Mouse (Mus musculus) heart, adult 18-20 months (tissue): ENCODE results near the gene Rbfox2. TPM values are rescaled to one million over a fixed set of nuclear protein-coding genes. Genes with fewer than 3 reads are reported as not detected.
A peak's percentile ranks its signal among the peaks of the same experiment; 100 is the strongest.

ENCODE experiments used
- DNase-seq, 2 experiments: peaks; one replicate each; pipeline ENCODE4 v3.0.0; 2021 to 2022; ENCODE audit warnings: mixed read lengths in 1 of 2
- total RNA-seq, 2 experiments: library from RNA; stranded (reverse); gene quantifications; 2 replicates each; pipeline ENCODE4 v1.2.3; 2021

The Rbfox2 gene
- total RNA-seq, 2 experiments from 2014 or later, result 86.5 to 90.5 TPM

DNA sequence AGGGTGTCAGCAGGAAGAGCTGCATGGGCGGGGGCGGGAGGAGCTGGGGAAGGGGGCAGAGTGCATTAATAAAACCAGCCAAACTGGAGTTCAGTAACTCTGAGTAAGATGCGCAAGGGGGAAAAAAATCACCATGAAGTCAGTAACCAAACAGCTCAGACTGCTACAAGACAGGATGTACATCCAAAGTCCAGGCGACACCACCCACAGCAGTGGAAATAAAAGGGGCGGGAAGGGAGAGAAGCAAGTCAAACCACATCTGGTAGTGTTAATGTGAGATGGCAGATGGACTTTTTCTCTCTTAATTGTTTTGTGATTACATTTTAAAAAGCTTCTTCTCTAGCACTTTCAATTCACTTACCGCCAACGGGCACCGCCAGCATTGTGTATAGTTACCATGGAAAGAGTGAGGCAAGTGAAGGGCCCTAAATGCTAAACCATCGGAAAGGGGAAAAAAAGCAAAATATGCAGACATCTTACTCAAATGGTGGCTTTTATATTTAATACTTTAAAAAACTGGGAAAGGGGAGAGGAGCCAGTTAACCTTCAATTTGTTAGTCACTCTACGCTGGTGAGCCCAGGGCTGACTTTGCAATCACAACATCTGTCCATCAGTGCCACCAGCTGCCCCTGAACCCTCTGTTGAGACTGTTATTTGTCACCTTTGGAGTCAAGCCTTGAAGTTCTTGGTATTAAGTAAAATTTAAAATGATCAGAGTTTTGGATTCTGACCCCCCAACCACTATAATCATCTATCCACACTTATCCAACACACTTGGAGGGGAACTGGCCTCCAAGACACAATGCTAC is 202.2 kb downstream of the Rbfox2 start:
- DNase-seq, result peak in 1 of 2 experiments; percentile 18

DNA sequence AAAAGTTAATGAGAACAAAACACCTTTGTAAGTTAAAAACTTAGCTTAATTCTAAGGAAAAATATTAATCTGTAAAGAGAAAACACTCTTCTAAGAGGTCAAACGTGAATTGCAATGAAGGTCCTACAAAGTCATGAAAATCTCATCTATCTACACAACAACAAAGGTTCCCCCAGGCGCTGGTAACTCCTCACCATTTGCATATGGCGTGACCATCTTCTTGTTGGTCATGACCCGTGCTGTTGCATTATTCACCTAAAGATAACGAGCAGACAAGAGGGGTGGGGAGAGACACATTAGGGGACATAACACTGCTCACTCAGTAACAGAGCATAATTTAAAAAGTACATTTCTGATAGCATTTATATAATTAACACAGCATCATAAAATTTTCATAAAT is 204.1 kb downstream of the Rbfox2 start:
- DNase-seq, result no peak

DNA sequence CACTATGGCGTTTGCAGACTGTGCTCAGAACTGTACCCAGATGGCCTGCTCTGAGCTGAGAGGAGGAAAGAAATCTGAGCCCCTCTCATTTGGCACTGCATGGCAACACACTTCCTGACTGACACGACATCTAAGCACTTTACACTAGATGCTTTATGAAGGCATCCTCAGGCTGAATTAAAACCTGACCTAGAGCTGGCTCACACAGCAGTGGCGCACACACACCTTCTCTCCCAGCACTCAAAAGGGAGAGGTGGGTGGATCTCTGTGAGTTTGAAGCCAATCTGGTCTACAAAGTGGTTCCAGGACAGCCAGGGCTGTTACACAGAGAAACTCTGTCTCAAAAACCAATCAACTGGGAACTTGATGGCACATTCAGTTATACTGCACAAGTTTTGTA is 207.0 kb downstream of the Rbfox2 start:
- DNase-seq, result no peak

DNA sequence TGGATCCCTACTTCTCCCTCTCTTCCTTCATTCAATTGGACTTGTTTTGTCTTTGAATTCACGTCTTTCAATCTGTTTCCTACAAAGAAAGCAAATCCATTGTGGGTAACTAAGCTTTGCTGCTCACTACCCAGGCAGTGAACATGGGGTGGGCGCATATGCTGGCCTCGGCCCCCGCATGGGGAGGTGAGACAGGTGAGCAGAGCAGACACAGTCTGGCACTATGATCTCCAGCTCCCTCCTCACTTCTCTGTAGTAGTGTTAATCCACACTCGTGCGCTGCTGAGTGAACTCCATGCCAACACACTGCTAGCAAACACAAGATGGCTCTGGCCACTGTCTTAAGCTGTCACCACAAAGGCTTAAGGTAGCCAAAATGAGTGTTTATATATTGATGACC is 209.4 kb downstream of the Rbfox2 start:
- no peak for DNase-seq

DNA sequence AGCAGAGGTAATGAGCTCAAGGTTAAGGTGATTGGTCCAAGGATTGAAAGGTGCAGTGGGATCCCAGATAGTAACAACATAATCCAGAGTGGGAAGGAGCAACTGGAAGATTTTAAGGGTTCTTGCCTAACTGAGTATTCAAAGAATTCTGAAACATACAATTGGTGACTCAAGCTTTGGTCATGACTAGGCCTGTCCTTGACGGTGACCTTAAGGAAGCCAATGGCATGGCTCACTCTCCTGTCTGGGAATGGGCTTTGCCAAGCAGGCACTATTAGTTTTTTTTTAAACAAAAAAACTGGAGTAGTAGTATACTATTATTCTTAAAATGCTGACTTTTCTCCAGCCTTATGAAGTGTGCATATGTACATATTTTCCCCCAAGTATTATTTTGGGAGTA is 211.6 kb downstream of the Rbfox2 start:
- no peak for DNase-seq

DNA sequence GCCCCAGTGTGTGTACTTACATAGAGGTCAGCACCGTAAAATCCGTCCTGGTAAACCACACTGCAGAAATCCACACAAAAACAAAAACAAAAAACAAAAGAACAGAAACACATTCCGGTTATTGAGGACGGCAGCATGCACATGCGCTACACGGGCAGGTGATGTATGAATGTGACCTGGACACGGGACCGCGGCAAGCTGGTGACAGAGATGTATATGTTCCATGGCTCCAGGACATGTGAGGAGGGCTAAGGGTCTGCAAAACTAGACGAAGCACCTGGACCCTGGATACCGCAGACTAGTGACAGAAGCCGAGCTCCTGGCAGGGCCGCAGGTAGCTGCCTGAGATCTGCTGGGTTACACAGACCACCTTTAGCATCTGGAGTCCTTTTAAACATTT is 212.4 kb downstream of the Rbfox2 start:
- DNase-seq, result no peak

DNA sequence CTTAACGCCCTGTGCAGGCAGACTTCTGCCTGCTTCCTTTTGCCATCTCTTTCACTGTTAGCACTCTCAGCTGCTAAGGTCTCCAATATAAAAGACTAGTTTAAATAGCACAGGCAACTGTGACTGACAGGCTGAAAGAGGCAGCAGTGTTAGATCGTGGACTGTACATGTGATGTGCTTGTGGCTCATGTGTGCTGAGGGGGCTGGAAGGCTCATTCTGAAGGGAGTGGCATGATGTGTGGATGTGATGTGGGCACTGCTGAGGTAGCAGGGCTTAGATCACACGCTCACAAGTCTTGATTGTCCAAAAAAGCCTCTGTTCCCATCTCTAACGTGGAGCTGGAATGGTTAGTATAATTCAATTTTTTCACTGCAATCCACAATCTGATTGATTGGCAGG is 215.4 kb downstream of the Rbfox2 start:
- DNase-seq, result no peak

DNA sequence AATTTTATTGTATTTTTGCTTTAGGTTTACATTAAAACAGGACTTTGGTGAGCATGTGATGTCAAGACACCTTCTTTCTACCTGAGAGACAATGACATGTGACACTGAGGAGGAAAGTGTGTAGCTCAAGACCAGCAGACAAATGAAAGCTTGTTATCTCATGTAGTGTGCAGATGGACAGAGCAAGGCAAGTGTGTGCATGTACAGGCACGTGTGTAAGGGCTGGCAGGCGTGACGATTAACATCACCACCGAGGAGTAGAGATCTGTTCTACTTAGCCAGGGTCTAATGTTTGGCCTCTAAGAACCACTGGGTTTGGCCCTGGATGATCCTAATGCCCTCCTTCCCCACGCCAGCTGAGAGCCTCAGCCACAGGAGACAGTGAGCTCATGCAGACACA is 216.3 kb downstream of the Rbfox2 start:
- no peak for DNase-seq

- DNase-seq, result no peak
Observed at GRCm38 (mm10) chr15:77089249-77089648, 217.6 kb downstream of the Rbfox2 start.

- no peak for DNase-seq
Observed at GRCm38 (mm10) chr15:77086488-77086887, 220.3 kb downstream of the Rbfox2 start.

GRCm38 (mm10) chr15:77085818-77086217 is 221.0 kb downstream of the Rbfox2 start:
- peak; percentile 74 to 79 for DNase-seq

GRCm38 (mm10) chr15:77081454-77081853 is 225.3 kb downstream of the Rbfox2 start:
- DNase-seq, result no peak

DNA sequence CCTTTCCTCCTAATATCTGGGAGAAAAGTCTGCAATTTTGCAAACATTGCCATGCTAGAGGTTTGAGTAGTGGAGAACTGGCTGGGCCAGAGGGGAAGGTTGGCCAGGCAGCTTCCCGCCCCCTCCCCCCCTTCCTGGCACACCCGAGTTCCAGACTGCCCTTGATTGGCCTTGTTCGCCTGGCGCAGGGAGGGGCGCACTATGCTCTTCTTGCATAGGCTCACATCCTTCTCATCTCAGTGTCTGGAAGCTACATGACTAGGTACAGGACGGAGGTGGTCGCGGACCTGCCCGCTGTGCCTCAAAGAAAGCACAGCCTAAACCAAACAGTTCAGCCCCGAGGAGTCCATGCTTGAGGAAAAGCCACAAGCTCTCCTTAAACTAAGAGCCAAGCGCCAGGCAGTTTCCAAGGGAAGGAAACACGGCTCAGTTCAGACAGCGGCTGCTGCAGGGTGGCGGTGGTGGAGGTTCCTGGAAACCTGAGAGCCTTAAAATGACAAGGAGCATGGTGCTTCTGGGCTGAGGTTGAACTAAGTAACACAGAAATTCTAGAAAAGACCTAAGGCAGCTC is 226.0 kb downstream of the Rbfox2 start:
- DNase-seq, result peak in 1 of 2 experiments; percentile 31

DNA sequence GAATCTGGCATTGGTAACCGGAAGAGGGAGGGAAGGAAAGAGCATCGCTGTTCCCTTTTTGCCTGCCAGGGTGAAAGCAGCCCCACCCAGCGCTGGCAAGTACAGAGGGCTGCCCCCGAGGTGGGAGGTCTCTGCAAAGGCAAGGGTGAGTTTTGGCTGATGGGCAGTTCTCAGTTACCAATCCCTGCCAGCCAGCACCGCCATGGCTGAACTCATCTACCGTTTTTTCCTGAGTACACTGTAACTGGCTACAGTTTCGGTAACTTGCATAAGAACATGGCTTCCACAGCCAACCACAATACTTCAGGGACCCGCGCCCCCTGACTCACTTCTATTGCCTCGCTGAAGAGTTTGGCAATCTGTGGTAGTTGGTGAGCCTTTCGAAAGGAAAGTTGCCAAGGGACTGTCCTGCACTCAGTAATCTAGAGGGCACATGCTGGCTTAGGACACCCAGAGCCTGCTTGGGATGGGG is 226.9 kb downstream of the Rbfox2 start:
- peak; percentile 68 to 79 for DNase-seq

DNA sequence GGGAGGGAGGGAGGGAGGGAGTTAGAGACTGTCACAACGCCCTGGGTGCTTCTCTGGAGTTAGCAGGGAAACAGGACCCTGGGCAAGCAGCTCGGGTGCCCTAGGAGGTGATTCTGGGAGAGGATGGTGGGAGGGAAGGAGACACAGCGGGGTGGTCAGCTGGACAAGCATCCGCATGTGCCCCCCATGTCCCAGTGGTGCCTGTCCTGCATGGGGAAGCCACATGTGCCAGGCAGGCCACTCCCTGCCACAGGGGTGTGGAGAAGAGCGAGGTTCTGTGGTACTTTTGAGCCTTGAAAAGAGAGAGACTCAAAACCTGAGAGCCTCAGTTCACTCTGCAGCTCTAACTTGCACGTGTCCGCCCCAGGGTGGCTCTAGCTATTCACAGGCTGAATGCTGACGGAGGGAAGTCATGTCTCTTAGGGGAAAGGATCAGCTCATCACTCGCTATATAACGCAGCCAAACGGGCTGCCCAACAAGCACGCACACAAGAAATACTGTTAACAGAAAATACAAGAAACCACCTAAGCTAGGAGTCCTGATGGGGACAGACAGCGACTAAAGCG is 227.5 kb downstream of the Rbfox2 start:
- peak in 1 of 2 experiments; percentile 33 for DNase-seq

DNA sequence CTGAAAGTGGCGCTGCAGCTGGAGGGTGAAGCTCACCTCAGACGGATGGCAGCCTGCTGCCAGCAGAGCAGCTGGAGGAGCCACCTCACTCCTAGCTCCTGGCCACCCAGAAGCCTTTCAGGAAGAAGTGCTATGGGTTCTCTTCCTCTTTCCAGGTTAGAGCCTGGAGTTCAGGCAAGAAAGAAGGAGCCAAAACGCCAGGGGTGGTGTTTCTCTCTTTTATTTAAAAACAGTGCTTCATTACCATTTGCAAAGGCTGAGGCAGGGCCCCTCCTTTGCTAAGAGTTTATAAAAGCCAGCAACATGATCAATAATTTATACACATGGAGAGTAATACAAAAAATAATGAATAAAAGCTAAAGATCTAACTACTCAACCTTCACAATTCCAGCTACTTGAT is 228.0 kb downstream of the Rbfox2 start:
- no peak for DNase-seq

GRCm38 (mm10) chr15:77077906-77078305 is 228.9 kb downstream of the Rbfox2 start:
- no peak for DNase-seq

GRCm38 (mm10) chr15:77076523-77076922 is 230.3 kb downstream of the Rbfox2 start:
- DNase-seq, result peak; percentile 29 to 42

- DNase-seq, result no peak
Observed at GRCm38 (mm10) chr15:77072556-77073163, 234.1 kb downstream of the Rbfox2 start.

- no peak for DNase-seq
Observed at GRCm38 (mm10) chr15:77071501-77071900, 235.3 kb downstream of the Rbfox2 start.

DNA sequence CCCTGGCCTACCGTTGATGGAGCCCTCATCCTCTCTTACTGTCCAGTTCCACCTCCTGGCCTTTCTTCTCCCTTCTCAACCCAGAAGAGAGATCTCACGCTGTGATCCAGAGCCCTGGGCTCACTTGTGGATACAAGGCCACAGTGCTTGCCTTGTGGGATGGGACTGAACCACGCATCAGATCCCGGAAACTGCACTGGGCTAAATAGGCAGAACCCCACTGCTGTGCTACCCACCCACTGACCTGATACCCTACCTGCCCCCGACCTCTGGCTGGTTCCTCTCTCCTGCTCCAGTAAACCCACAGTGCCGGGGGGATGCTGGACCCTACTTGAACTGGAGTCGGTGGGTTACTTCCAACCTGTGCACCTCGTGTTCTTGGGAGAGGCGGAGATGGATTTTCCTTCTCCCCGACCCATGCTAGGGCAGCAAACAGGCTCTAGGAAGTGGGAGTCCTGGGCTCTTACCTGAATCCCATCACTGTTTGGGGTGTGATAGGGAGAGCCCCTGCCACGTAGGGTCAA is 236.0 kb downstream of the Rbfox2 start:
- DNase-seq, result no peak

GRCm38 (mm10) chr15:77069019-77069418 is 237.8 kb downstream of the Rbfox2 start:
- peak in 1 of 2 experiments; percentile 48 for DNase-seq

DNA sequence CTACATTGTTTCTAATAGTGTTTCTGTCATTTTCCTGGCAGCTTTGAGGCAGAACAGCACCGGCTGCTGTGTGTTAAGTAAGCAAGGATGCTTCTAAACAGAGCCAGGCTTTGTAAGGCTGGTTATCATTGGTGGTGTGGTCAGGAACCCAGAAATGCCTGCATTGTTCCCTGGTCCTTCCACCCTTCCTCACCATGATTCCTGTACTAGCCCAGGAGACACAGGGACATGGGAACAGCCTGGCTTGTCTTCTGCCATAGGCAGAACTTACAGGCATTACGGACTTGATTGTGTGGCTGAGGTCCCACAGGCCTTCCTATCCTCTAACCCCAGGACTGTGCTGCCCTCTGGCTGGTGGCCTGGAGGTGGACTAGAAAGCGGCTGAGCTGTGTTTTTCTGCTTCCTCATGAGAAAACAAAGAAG is 238.4 kb downstream of the Rbfox2 start:
- peak; percentile 49 to 64 for DNase-seq
